Mouse (Mus musculus) lung, postnatal 0 days (tissue): ENCODE data around the gene Fam25c.

Experiments
- CTCF ChIP-seq: IDR thresholded peaks from 2 replicates; pipeline ENCODE4 v1.5.1; 2016; ENCODE audit warnings: antibody characterized with exemption, mild to moderate bottlenecking
- EP300 ChIP-seq: IDR thresholded peaks from 2 replicates; pipeline ENCODE4 v1.6.1; 2016; ENCODE audit warnings: antibody characterized with exemption, mild to moderate bottlenecking, control low read depth

DNA sequence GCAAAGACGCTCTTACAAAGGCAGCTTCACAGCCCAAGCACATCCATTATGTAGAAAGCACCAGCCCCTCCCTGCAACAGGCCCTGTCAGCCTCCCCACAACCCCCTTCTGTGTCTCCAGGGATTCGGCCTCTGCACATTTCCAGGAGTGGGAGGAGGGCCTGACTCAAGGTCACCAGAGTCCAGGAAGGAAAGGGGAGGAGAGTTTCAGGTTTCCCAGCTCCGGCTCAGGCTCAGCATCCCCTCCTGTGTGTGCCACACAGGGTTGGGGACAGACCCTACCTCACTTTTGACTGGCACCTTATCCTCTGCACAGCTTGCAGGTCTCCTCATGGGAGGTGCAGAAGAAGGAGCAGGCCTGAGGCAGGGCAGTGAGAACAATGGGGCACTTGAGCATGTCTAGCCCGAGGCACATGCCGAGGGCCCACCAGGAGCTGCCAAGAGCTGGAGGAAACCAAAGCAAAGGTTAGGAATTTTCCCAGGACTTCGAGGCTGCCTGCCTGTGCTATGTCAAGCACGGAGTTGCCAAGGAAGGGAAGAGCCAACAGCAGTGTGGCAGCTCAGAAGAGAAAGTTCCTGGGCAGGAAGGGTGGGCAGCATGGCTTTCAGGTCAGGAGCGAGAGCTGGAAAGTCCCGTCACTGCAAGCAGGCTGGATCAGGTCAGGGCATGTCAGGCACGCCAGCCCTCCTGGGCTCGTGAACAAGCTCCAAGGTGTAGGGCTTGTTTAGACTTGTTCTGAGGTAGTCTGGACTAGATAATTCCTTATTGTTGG is 23.5 kb upstream of the Fam25c start:
- TF ChIP-seq CTCF (no peak), EP300 (no peak)
